10 mouse cellular contexts compared by ENCODE assay signal in the genomic region with DNA sequence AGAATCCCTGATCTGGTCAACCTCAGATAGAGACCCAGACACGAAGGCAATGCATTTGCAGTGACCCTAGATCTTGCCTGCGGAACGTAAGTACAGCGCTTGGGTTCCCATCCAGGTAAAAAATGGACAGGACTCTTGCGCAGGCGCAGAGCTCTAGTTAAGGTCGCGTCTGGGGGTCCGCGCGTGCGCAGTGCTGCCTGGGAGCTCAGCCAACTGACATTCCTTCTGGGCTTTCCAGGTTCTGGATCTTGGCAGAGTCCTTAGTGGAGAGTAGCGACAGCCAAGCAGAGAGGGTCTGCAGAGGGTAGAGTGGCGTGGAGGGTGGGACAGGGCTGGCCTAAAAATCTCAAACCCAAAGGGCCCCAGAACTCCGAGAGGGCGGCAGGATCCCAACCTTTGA. TPM values are rescaled to one million over a fixed set of nuclear protein-coding genes. Genes with fewer than 3 reads are reported as not detected.
DNase-seq lines count a peak whose midpoint lies in the region; ATAC-seq and TF ChIP-seq lines count a peak whose summit lies in the region.
"Had no signal": no experiment of that assay in that cellular context is flagged by ENCODE, and none has a peak within 500 bp of the region (broad histone marks: within the 10 kb centered on the region; RNA-seq: fewer than 3 reads in every experiment).

No protein-coding gene starts in this region.

- DNase-seq in cerebellum, adult 2 months = peak; percentile 80
- peak; percentile 67 to 75 for DNase-seq in frontal cortex, postnatal 36 days (ENCODE audit: low spot score in 2 of 2)
- DNase-seq in limb, embryonic 10.5 days (ENCODE audit: low spot score) = peak; percentile 57
- peak; percentile 94 for DNase-seq in right cerebral cortex, postnatal 4 days
- DNase-seq in kidney, postnatal 36 days = no peak
- DNase-seq in urinary bladder, postnatal 25 days (ENCODE audit: low spot score) = no peak

- ATAC-seq in megakaryocyte, adult 5-6 weeks (ENCODE audit: poor library complexity, severe bottlenecking) = no peak

- H3K27me3 ChIP-seq in ES-Bruce4 (ENCODE audit: control insufficient read depth, insufficient read depth, low read length, poor library complexity, severe bottlenecking) = no peaks in the 10 kb centered on the region
- H3K27me3 ChIP-seq in cerebellum, adult 2 months (ENCODE audit: control insufficient read depth, insufficient read depth, low read length) = no peaks in the 10 kb centered on the region
- peaks cover 13% of the 10 kb centered on the region; the same call in 1 of the 2 replicates for H3K27me3 ChIP-seq in limb, embryonic 10.5 days (ENCODE audit: low read depth, poor library complexity, severe bottlenecking)

- TF ChIP-seq EP300 in ES-Bruce4 (IDR thresholded peaks at IDR 0.05; ENCODE audit: insufficient read depth, low read depth, low read length) = no peak

- H3K9me3 ChIP-seq in ES-Bruce4 (replicated peaks; ENCODE audit: control insufficient read depth, insufficient read depth, low read length, poor library complexity, severe bottlenecking) = no peaks in the 10 kb centered on the region
- no peaks in the 10 kb centered on the region for H3K9me3 ChIP-seq in limb, embryonic 10.5 days (replicated peaks)

- WGBS in cerebellum, adult 2 months = 6% methylated on average over 16 of the region's 16 CpGs
- WGBS in limb, embryonic 10.5 days = 22% methylated on average over 16 of the region's 16 CpGs

- no peak overlapping the region for H3K27ac ChIP-seq in ES-Bruce4 (ENCODE audit: insufficient read depth, low read length)
- no peak overlapping the region for H3K27ac ChIP-seq in cerebellum, adult 2 months (ENCODE audit: insufficient read depth, low read length)
- H3K27ac ChIP-seq in limb, embryonic 10.5 days = no peak overlapping the region

- peak overlapping the region; percentile 73 for H3K4me3 ChIP-seq in ES-Bruce4 (ENCODE audit: low read depth, low read length)
- H3K4me3 ChIP-seq in cerebellum, adult 2 months (replicated peaks; ENCODE audit: insufficient read depth, low read depth, low read length) = peak overlapping the region; percentile 43
- H3K4me3 ChIP-seq in limb, embryonic 10.5 days = no peak overlapping the region

- TF ChIP-seq CTCF in ES-Bruce4 (IDR thresholded peaks at IDR 0.05; ENCODE audit: low read depth, low read length) = no peak
- no peak for TF ChIP-seq CTCF in cerebellum, adult 2 months (IDR thresholded peaks at IDR 0.05; ENCODE audit: borderline replicate concordance, insufficient read depth, low read depth, low read length)

- no peaks in the 10 kb centered on the region for H3K36me3 ChIP-seq in ES-Bruce4 (ENCODE audit: control insufficient read depth, insufficient read depth, low read length, poor library complexity, severe bottlenecking)
- H3K36me3 ChIP-seq in limb, embryonic 10.5 days = no peaks in the 10 kb centered on the region

- peak overlapping the region; percentile 41; the same call in 1 of the 2 replicates for H3K9ac ChIP-seq in ES-Bruce4 (ENCODE audit: low read depth, poor library complexity, severe bottlenecking)

- no peaks in the 10 kb centered on the region for H3K4me1 ChIP-seq in ES-Bruce4 (ENCODE audit: control insufficient read depth, insufficient read depth, low read length)
- H3K4me1 ChIP-seq in cerebellum, adult 2 months (ENCODE audit: control insufficient read depth, insufficient read depth, low read length) = no peaks in the 10 kb centered on the region
- H3K4me1 ChIP-seq in limb, embryonic 10.5 days = 0 out of 2 replicates have a peak, but pooled peaks cover 4% of the 10 kb centered on the region

- TF ChIP-seq POLR2A in ES-Bruce4 (IDR thresholded peaks at IDR 0.05; ENCODE audit: insufficient read depth, low read length) = no peak
- TF ChIP-seq POLR2A in cerebellum, adult 2 months (IDR thresholded peaks at IDR 0.05; ENCODE audit: borderline replicate concordance, insufficient read depth, low read length) = no peak

RNA-seq across cellular contexts. Expression of a gene that starts 41.9 kb away (rescaled TPM):
- polyA plus RNA-seq in ES-Bruce4 (2011; ENCODE audit: insufficient read depth, insufficient read length, low read depth, missing spikeins) = not detected in 2 replicates
- 1.6 and 2.7 TPM in 2 replicates for polyA plus RNA-seq in cerebellum, adult 2 months (2012; rRNA removed)
- 0.14 and 0.18 TPM in 2 replicates for polyA plus RNA-seq in limb, embryonic 10.5 days (2016; fragmentation: Nextera tagmentation; extraction: Ambion mirVana)
- not detected in 2 replicates for total RNA-seq in megakaryocyte, adult 5-6 weeks (2015)
- total RNA-seq in megakaryocyte, adult 5-6 weeks (2017) = not detected in 2 replicates
- total RNA-seq: neutrophil, adult 5-6 weeks had no signal
- polyA plus RNA-seq: heart, postnatal 0 days had no signal

RNA-seq across cellular contexts. Expression of a gene that starts 47.0 kb away (rescaled TPM):
- 0.68 and 0.79 TPM in 2 replicates for polyA plus RNA-seq in ES-Bruce4 (2011; ENCODE audit: insufficient read depth, insufficient read length, low read depth, missing spikeins)
- polyA plus RNA-seq in cerebellum, adult 2 months (2012; rRNA removed) = 0.22 and 0.33 TPM in 2 replicates
- polyA plus RNA-seq in limb, embryonic 10.5 days (2016; fragmentation: Nextera tagmentation; extraction: Ambion mirVana) = 0.64 and 0.80 TPM in 2 replicates
- not detected in 2 replicates for total RNA-seq in megakaryocyte, adult 5-6 weeks (2015)
- not detected in 2 replicates for total RNA-seq in megakaryocyte, adult 5-6 weeks (2017)
- total RNA-seq: neutrophil, adult 5-6 weeks had no signal

RNA-seq across cellular contexts. Expression of a gene that starts 59.4 kb away (rescaled TPM):
- polyA plus RNA-seq in ES-Bruce4 (2011; ENCODE audit: insufficient read depth, insufficient read length, low read depth, missing spikeins) = 1.0 and 1.3 TPM in 2 replicates
- polyA plus RNA-seq in cerebellum, adult 2 months (2012; rRNA removed) = 1.9 and 2.3 TPM in 2 replicates
- 1.2 and 1.3 TPM in 2 replicates for polyA plus RNA-seq in limb, embryonic 10.5 days (2016; fragmentation: Nextera tagmentation; extraction: Ambion mirVana)
- not detected in 2 replicates for total RNA-seq in megakaryocyte, adult 5-6 weeks (2015)
- total RNA-seq in megakaryocyte, adult 5-6 weeks (2017) = not detected in 2 replicates
- total RNA-seq: neutrophil, adult 5-6 weeks had no signal

Comparison
In these comparisons a context has a peak if more than half of its experiments do, and no peak if none do; other contexts are left out.
1. DNase-seq: peak in cerebellum, adult 2 months (2 of 2), frontal cortex, postnatal 36 days (2 of 2), limb, embryonic 10.5 days (single experiment) and right cerebral cortex, postnatal 4 days (single experiment); none in kidney, postnatal 36 days (0 of 2) and urinary bladder, postnatal 25 days (single experiment).